Mouse (Mus musculus) fibroblast of lung, adult 2 months (primary cell): Measurements from ENCODE around the gene Rps15.

ENCODE experiments used
- DNase-seq: peaks from one replicate; pipeline ENCODE4 v3.0.0-alpha.2; 2011; ENCODE audit warnings: low read depth

Rps15 gene

GRCm38 (mm10) chr10:80260642-80261584 is 31.3 kb upstream of the Rps15 start, which contains the start of the genes Gamt and Dazap1:
Gene Gamt (minus strand): TSS chr10:80261012.
Gene Dazap1 (plus strand): TSS chr10:80261486.
- peak; percentile 98 for DNase-seq

GRCm38 (mm10) chr10:80261585-80261968 is 30.7 kb upstream of the Rps15 start:
- DNase-seq, result peak; percentile 94

- no peak for DNase-seq
Observed at GRCm38 (mm10) chr10:80262169-80262568, 30.1 kb upstream of the Rps15 start.

GRCm38 (mm10) chr10:80262776-80263365 is 29.4 kb upstream of the Rps15 start:
- no peak for DNase-seq

GRCm38 (mm10) chr10:80264341-80265148 is 27.7 kb upstream of the Rps15 start:
- DNase-seq, result peak; percentile 95

- DNase-seq, result no peak
Observed at GRCm38 (mm10) chr10:80265149-80265486, 27.1 kb upstream of the Rps15 start.

- DNase-seq, result no peak
Observed at GRCm38 (mm10) chr10:80270099-80270498, 22.2 kb upstream of the Rps15 start.

- DNase-seq, result no peak
Observed at GRCm38 (mm10) chr10:80270734-80271181, 21.5 kb upstream of the Rps15 start.

GRCm38 (mm10) chr10:80271186-80271843 is 20.9 kb upstream of the Rps15 start:
- DNase-seq, result no peak

GRCm38 (mm10) chr10:80271870-80272585 is 20.2 kb upstream of the Rps15 start:
- no peak for DNase-seq

GRCm38 (mm10) chr10:80273847-80274246 is 18.4 kb upstream of the Rps15 start:
- DNase-seq, result no peak

- no peak for DNase-seq
Observed at GRCm38 (mm10) chr10:80276238-80276637, 16.0 kb upstream of the Rps15 start.

GRCm38 (mm10) chr10:80278390-80278789 is 13.9 kb upstream of the Rps15 start:
- DNase-seq, result no peak

- no peak for DNase-seq
Observed at GRCm38 (mm10) chr10:80279273-80279672, 13.0 kb upstream of the Rps15 start.

- no peak for DNase-seq
Observed at GRCm38 (mm10) chr10:80281304-80281703, 10.9 kb upstream of the Rps15 start.

GRCm38 (mm10) chr10:80281921-80282371 is 10.3 kb upstream of the Rps15 start:
- DNase-seq, result no peak

GRCm38 (mm10) chr10:80282481-80283441 is 9.5 kb upstream of the Rps15 start:
- DNase-seq, result no peak

GRCm38 (mm10) chr10:80285222-80286070 is 6.8 kb upstream of the Rps15 start:
- no peak for DNase-seq

GRCm38 (mm10) chr10:80288097-80288496 is 4.2 kb upstream of the Rps15 start:
- DNase-seq, result no peak
